Mouse (Mus musculus) heart, adult 2 months (tissue): Measurements from ENCODE around the gene Trdmt1.

ENCODE experiments used
- CTCF ChIP-seq: fragments of 200-600 bp; IDR thresholded peaks from 2 replicates; pipeline ENCODE4 v1.8.1; 2022; ENCODE audit warnings: antibody characterized with exemption, mild to moderate bottlenecking, moderate library complexity
- EP300 ChIP-seq: fragments of 200-500 bp; IDR thresholded peaks from 2 replicates; pipeline ENCODE4 v1.6.1; 2011; ENCODE audit warnings: low read depth, low read length, control low read depth; ENCODE audit not compliant: insufficient read depth
- POLR2A ChIP-seq: fragments of 200-500 bp; IDR thresholded peaks from 2 replicates; pipeline ENCODE4 v1.6.1; 2011; ENCODE audit warnings: mild to moderate bottlenecking, low read depth, low read length, control low read depth; ENCODE audit not compliant: insufficient read depth

GRCm38 (mm10) chr2:13491734-13492133, 52.7 kb downstream of the Trdmt1 start, which contains the start of gene Cubn:
- TF ChIP-seq EP300 (no peak), POLR2A (no peak), CTCF (no peak)
